Mouse (Mus musculus) gastrocnemius, postnatal 10 days (tissue): ENCODE measurements around the gene Gm17662. TPM values are rescaled to one million over a fixed set of nuclear protein-coding genes. Genes with fewer than 3 reads are reported as not detected.

Source experiments
- DNase-seq: peaks from one replicate; pipeline ENCODE4 v3.0.0; 2021; ENCODE audit warnings: mixed read lengths
- total RNA-seq, 2 experiments: library from RNA; stranded (reverse); gene quantifications; 2 replicates each; pipeline ENCODE4 v1.2.3; 2021

Gm17662 gene
- total RNA-seq, 2 experiments from 2014 or later, result not detected

DNA sequence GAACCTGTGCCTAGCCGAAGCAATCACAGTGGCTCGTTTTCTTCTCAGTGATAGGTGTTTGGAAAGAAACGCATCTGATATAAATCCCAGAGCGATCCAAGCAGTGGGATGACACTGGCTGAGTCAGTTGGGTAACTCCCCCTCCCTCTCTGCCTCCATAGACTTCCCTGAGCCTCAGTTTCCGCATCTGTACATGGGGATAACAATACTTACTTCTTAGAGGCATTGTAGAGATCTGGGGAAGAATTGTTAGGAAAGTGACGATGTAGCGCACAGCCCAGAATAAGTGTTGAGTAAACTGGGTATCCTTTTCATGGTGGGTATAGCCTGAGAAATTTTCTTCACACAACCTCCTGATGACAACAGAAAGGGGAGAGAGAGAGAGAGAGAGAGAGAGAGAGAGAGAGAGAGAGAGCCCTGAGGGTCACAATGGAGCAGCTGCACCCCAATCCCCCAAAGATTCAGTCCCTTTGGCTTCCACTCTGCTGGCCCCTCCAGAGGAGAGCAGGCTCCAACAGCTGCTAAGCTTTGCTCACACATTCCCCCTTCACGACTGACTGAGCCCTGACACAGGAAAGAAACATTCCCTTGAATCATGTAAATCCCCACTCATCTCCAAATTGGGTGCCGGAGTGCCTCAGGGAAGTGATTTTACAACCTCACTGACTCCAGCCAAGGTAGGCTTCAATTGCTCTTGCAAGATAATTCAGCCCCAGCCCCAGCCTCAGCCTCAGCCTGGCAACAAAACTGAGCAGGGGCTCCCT is 31.6 kb downstream of the Gm17662 start:
- no peak for DNase-seq

DNA sequence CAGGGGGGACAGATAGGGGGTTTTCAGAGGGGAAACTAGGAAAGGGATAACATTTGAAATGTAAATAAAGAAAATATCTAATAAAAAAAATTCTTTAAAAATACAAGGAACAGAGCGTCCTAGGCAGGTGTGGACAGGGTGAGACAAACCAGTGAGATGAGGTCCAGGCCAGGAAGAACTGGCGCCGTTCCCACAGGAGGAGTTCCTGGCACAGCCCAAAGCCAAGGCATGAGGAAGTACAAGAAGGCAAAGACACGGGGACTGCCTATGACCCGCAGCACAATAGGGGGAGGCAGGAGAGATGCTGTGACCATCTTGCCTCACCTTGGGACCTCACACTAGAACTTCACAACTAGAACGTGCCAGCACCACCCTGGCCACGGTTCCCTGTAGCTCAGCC is 34.6 kb downstream of the Gm17662 start:
- no peak for DNase-seq

DNA sequence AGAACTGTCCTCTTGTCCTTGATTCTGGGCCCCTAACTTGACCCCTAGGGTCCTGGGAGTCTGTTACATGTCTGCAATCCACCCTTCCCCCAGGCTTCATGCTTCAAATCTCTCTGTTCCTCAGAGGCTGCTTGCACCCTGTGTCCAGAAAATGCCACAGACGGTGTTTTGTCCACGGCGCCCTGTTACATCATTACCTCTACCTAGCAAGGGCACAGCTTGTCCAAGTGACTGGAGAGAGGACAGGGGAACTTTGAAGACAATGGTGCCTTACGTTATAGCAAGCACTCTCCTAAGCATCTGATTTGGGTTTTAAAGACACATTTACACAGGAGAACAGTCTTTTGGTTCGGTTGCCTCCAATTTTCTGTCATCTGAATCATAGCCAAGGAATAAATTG is 36.5 kb downstream of the Gm17662 start:
- no peak for DNase-seq

DNA sequence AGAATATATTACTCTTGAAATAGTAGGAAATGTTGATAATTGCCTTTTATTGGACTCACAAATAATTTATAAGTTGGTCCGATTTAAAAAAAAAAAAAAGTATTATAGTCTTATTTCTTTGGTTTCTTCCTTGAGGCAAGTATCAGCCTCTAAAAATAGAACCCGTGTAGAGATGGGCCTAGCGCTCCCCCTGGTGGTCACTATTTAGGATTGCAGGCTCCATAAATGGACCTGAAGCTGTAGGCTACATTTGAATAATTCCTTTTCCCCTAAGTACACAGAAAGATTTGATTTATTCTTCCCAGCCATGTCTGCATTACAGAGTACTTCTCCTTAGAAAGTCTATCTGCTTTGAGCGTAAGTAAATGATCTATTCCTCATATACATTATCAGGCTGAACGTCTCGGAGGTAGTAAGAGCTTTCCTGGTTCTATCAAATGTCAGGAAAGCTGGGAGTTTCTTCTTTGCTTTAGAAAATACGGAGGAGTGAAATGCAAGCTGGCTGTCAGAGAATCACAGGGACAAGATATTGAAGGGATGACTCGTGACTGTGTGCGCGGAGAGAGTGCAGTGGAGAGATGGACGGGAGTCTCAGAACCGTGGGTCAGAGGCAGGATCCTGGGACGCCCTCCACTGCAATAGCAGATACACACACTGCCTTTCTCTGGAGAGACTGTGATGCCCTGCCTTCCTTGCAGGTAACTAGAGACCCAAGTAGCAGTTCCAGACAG is 37.0 kb downstream of the Gm17662 start:
- DNase-seq, result peak; percentile 50

DNA sequence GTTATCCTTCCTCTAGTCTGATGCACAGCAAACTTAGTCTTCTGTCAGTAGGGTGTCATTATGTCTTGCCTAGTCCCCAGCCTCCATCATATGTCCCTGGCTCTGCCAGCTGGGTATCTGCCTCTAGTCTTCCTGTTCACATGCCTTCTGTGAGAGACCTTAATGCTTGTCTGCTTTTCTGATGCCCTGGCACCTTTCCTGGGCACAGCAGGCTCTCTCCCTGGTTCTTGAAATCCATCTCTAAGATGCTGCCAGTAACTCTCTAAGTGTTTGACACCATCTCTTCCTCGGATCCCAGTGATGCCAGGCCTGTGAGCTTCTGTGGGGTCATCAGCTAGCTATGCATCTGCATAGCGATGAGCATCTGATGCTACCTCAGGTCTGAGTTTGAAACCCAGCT is 45.7 kb downstream of the Gm17662 start:
- no peak for DNase-seq

DNA sequence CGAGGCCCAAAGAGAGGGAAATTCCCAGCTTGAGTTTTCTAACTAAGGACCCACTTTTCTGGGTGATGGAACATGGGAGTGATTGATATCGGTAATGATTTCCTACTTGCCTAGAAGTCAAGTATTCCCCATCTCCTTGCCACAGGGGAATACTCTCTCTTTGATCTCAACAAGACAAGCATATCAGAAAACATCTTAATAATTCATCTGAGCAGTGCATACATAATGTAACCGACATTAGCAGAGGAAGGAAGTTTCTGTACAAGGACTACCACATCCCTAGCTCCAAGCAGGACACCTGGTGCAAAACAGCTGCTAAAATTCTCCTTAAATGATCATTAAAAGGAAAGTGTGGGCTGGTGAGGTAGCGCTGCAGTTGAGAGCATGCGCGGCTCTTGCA is 47.9 kb downstream of the Gm17662 start:
- no peak for DNase-seq

Other genes starting within 250 kb of the Gm17662 start
- not detected for gene C8b, start 91.0 kb upstream of the Gm17662 start, total RNA-seq
- gene C8a, start 19.1 kb downstream of the Gm17662 start, total RNA-seq, result not detected
- under 1 TPM in 1 of 2 experiments, not detected in 1; 0.12 TPM for gene Fyb2, start 56.1 kb downstream of the Gm17662 start, total RNA-seq